In the genomic region with DNA sequence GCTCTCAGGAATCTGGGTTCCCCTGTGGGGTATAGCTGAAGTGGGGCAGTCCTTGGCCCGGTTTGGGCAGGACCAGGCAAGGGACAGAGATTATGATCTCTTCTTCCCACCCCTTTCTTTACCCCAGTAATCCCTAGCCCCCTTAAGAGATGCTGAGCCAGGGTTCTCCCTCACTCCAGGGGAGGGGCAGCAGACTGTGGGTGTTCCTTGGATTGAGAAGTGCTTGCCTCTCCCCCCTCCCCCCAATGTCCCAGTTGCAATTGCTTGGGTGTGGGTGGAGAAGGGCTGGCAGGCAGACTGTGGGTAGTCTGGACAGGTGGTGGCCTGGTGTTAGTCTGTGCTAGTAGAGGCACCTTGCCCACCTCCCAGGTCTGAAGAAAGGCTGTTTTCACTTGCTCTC, we compare ENCODE assay signal across 8 mouse cellular contexts. TPM values are rescaled to one million over a fixed set of nuclear protein-coding genes. Genes with fewer than 3 reads are reported as not detected.
DNase-seq lines count a peak whose midpoint lies in the region; ATAC-seq lines count a peak whose summit lies in the region.
"Had no signal": no experiment of that assay in that cellular context is flagged by ENCODE, and none has a peak within 500 bp of the region (broad histone marks: within the 10 kb centered on the region; RNA-seq: fewer than 3 reads in every experiment).

No protein-coding gene starts in this region.

- H3K9ac ChIP-seq in lung, embryonic 15.5 days, result no peak overlapping the region
- 0 out of 2 replicates have a peak overlapping the region, but pooled peaks have one; percentile 90 for H3K9ac ChIP-seq in embryonic facial prominence, embryonic 14.5 days (ENCODE audit: low read depth, low read length)
- peak overlapping the region; percentile 88; the same call in 1 of the 2 replicates for H3K9ac ChIP-seq in kidney, embryonic 14.5 days (ENCODE audit: low read depth, low read length)
- peak overlapping the region; percentile 96; the same call in 1 of the 2 replicates for H3K9ac ChIP-seq in midbrain, embryonic 16.5 days (ENCODE audit: low read depth, low read length)

- H3K4me1 ChIP-seq in lung, embryonic 15.5 days, result peaks cover 14% of the 10 kb centered on the region
- peaks cover 5% of the 10 kb centered on the region for H3K4me1 ChIP-seq in embryonic facial prominence, embryonic 14.5 days (ENCODE audit: control insufficient read depth, insufficient read depth, low read length)
- peaks cover 10% of the 10 kb centered on the region; the same call in 1 of the 2 replicates for H3K4me1 ChIP-seq in kidney, embryonic 14.5 days (ENCODE audit: control insufficient read depth, insufficient read depth, low read length)
- peaks cover 16% of the 10 kb centered on the region for H3K4me1 ChIP-seq in midbrain, embryonic 16.5 days (ENCODE audit: control insufficient read depth, insufficient read depth, low read length)

- H3K36me3 ChIP-seq in lung, embryonic 15.5 days, result peaks cover 48% of the 10 kb centered on the region
- peaks cover 45% of the 10 kb centered on the region for H3K36me3 ChIP-seq in embryonic facial prominence, embryonic 14.5 days (ENCODE audit: control insufficient read depth, insufficient read depth, low read length)
- peaks cover 41% of the 10 kb centered on the region for H3K36me3 ChIP-seq in kidney, embryonic 14.5 days (ENCODE audit: control insufficient read depth, insufficient read depth, low read length)
- H3K36me3 ChIP-seq in midbrain, embryonic 16.5 days (ENCODE audit: control insufficient read depth, insufficient read depth, low read length), result peaks cover 40% of the 10 kb centered on the region

- H3K27ac ChIP-seq in lung, embryonic 15.5 days, result no peak overlapping the region
- no peak overlapping the region for H3K27ac ChIP-seq in embryonic facial prominence, embryonic 14.5 days (replicated peaks; ENCODE audit: low read depth, low read length)
- H3K27ac ChIP-seq in kidney, embryonic 14.5 days (ENCODE audit: low read depth, low read length), result no peak overlapping the region
- no peak overlapping the region for H3K27ac ChIP-seq in midbrain, embryonic 16.5 days (ENCODE audit: low read length)

- peak overlapping the region; percentile 80 for H3K4me2 ChIP-seq in lung, embryonic 15.5 days
- H3K4me2 ChIP-seq in embryonic facial prominence, embryonic 14.5 days (ENCODE audit: low read depth, low read length), result peak overlapping the region; percentile 84
- H3K4me2 ChIP-seq in kidney, embryonic 14.5 days (replicated peaks; ENCODE audit: low read depth, low read length), result peak overlapping the region; percentile 75
- peak overlapping the region; percentile 90 for H3K4me2 ChIP-seq in midbrain, embryonic 16.5 days (ENCODE audit: low read length)

- WGBS in lung, embryonic 15.5 days, result 45% methylated on average over 1 of the region's 1 CpGs
- WGBS in embryonic facial prominence, embryonic 14.5 days, result 71% methylated on average over 1 of the region's 1 CpGs
- WGBS in kidney, embryonic 14.5 days, result 40% methylated on average over 1 of the region's 1 CpGs
- 36% methylated on average over 1 of the region's 1 CpGs for WGBS in midbrain, embryonic 16.5 days

- ATAC-seq in lung, embryonic 15.5 days (ENCODE audit: borderline replicate concordance, extremely low read depth, low FRiP score, low TSS enrichment), result no peak
- no peak for ATAC-seq in embryonic facial prominence, embryonic 14.5 days (ENCODE audit: low read depth)
- no peak for ATAC-seq in kidney, embryonic 14.5 days (ENCODE audit: low FRiP score, low TSS enrichment)
- no peak for ATAC-seq in midbrain, embryonic 16.5 days

- H3K9me3 ChIP-seq in lung, embryonic 15.5 days, result peaks cover 20% of the 10 kb centered on the region
- H3K9me3 ChIP-seq in embryonic facial prominence, embryonic 14.5 days (ENCODE audit: control insufficient read depth, low read length), result peaks cover 26% of the 10 kb centered on the region
- H3K9me3 ChIP-seq in kidney, embryonic 14.5 days (ENCODE audit: control insufficient read depth, low read length), result peaks cover 23% of the 10 kb centered on the region
- peaks cover 22% of the 10 kb centered on the region; the same call in 1 of the 2 replicates for H3K9me3 ChIP-seq in midbrain, embryonic 16.5 days (replicated peaks; ENCODE audit: control insufficient read depth, low read length, poor library complexity, severe bottlenecking)

- H3K4me3 ChIP-seq in lung, embryonic 15.5 days, result peak overlapping the region; percentile 92
- peak overlapping the region; percentile 88; the same call in 1 of the 2 replicates for H3K4me3 ChIP-seq in embryonic facial prominence, embryonic 14.5 days (ENCODE audit: low read depth, low read length)
- H3K4me3 ChIP-seq in kidney, embryonic 14.5 days (ENCODE audit: low read length), result peak overlapping the region; percentile 91
- H3K4me3 ChIP-seq in midbrain, embryonic 16.5 days (ENCODE audit: low read depth, low read length), result peak overlapping the region; percentile 87

- H3K27me3 ChIP-seq in lung, embryonic 15.5 days, result no peaks in the 10 kb centered on the region
- H3K27me3 ChIP-seq in embryonic facial prominence, embryonic 14.5 days (replicated peaks; ENCODE audit: control insufficient read depth, insufficient read depth, low read length), result no peaks in the 10 kb centered on the region
- H3K27me3 ChIP-seq in kidney, embryonic 14.5 days (ENCODE audit: control insufficient read depth, insufficient read depth, low read length), result no peaks in the 10 kb centered on the region
- no peaks in the 10 kb centered on the region for H3K27me3 ChIP-seq in midbrain, embryonic 16.5 days (ENCODE audit: control insufficient read depth, insufficient read depth, low read depth, low read length)

- no peak for DNase-seq in lung, postnatal 14 days
- no peak for DNase-seq in embryonic facial prominence, embryonic 14.5 days (ENCODE audit: low spot score)
- DNase-seq in thymus, postnatal 0 days (ENCODE audit: low spot score), result no peak
- no peak for DNase-seq in adrenal gland, postnatal 10 days

RNA-seq across cellular contexts. Expression of a gene that starts 1.5 kb away (rescaled TPM):
- polyA plus RNA-seq in lung, embryonic 15.5 days (2015; fragmentation: Nextera tagmentation; extraction: Ambion mirVana), result not detected in 2 replicates
- polyA plus RNA-seq in embryonic facial prominence, embryonic 14.5 days (2014; fragmentation: Nextera tagmentation; extraction: Ambion mirVana), result not detected in 2 replicates
- 0.77 TPM in 1 of 2 replicates, not detected in the other for polyA plus RNA-seq in kidney, embryonic 14.5 days (2014; fragmentation: Nextera tagmentation; extraction: Ambion mirVana)
- not detected in 2 replicates for polyA plus RNA-seq in midbrain, embryonic 16.5 days (2015; fragmentation: Nextera tagmentation; extraction: Ambion mirVana)
- not detected in 2 replicates for polyA plus RNA-seq in thymus, postnatal 0 days (2015; fragmentation: Nextera tagmentation; extraction: Ambion mirVana)
- 1 to 10 TPM in 1 of 2 experiments, not detected in 1; 1.3 TPM for total RNA-seq in adrenal gland, postnatal 10 days (2021)
- polyA plus RNA-seq: brain, embryonic 14.5 days had no signal

RNA-seq across cellular contexts. Expression of a gene that starts 1.6 kb away (rescaled TPM):
- 28.1 and 30.9 TPM in 2 replicates for polyA plus RNA-seq in lung, embryonic 15.5 days (2015; fragmentation: Nextera tagmentation; extraction: Ambion mirVana)
- polyA plus RNA-seq in embryonic facial prominence, embryonic 14.5 days (2014; fragmentation: Nextera tagmentation; extraction: Ambion mirVana), result 23.1 and 23.4 TPM in 2 replicates
- polyA plus RNA-seq in kidney, embryonic 14.5 days (2014; fragmentation: Nextera tagmentation; extraction: Ambion mirVana), result 32.6 and 47.0 TPM in 2 replicates
- 48.2 and 48.8 TPM in 2 replicates for polyA plus RNA-seq in midbrain, embryonic 16.5 days (2015; fragmentation: Nextera tagmentation; extraction: Ambion mirVana)
- polyA plus RNA-seq in thymus, postnatal 0 days (2015; fragmentation: Nextera tagmentation; extraction: Ambion mirVana), result 15.5 and 15.6 TPM in 2 replicates
- total RNA-seq in adrenal gland, postnatal 10 days (2021), result 10 to 100 TPM; 37.6 to 42.0 TPM

RNA-seq across cellular contexts. Expression of a gene that starts 5.9 kb away (rescaled TPM):
- polyA plus RNA-seq in lung, embryonic 15.5 days (2015; fragmentation: Nextera tagmentation; extraction: Ambion mirVana), result not detected in 2 replicates
- not detected in 2 replicates for polyA plus RNA-seq in embryonic facial prominence, embryonic 14.5 days (2014; fragmentation: Nextera tagmentation; extraction: Ambion mirVana)
- polyA plus RNA-seq in kidney, embryonic 14.5 days (2014; fragmentation: Nextera tagmentation; extraction: Ambion mirVana), result not detected in 2 replicates
- not detected in 2 replicates for polyA plus RNA-seq in midbrain, embryonic 16.5 days (2015; fragmentation: Nextera tagmentation; extraction: Ambion mirVana)
- 0.48 TPM in 1 of 2 replicates, not detected in the other for polyA plus RNA-seq in thymus, postnatal 0 days (2015; fragmentation: Nextera tagmentation; extraction: Ambion mirVana)
- not detected for total RNA-seq in adrenal gland, postnatal 10 days (2021)
- polyA plus RNA-seq: brain, embryonic 14.5 days had no signal

RNA-seq across cellular contexts. Expression of a gene that starts 6.6 kb away (rescaled TPM):
- polyA plus RNA-seq in lung, embryonic 15.5 days (2015; fragmentation: Nextera tagmentation; extraction: Ambion mirVana), result 5.5 and 8.3 TPM in 2 replicates
- polyA plus RNA-seq in embryonic facial prominence, embryonic 14.5 days (2014; fragmentation: Nextera tagmentation; extraction: Ambion mirVana), result 5.9 and 6.1 TPM in 2 replicates
- polyA plus RNA-seq in kidney, embryonic 14.5 days (2014; fragmentation: Nextera tagmentation; extraction: Ambion mirVana), result 5.7 and 6.6 TPM in 2 replicates
- 14.1 and 16.7 TPM in 2 replicates for polyA plus RNA-seq in midbrain, embryonic 16.5 days (2015; fragmentation: Nextera tagmentation; extraction: Ambion mirVana)
- polyA plus RNA-seq in thymus, postnatal 0 days (2015; fragmentation: Nextera tagmentation; extraction: Ambion mirVana), result 6.8 and 6.9 TPM in 2 replicates
- 1 to 10 TPM; 6.1 to 6.2 TPM for total RNA-seq in adrenal gland, postnatal 10 days (2021)

RNA-seq across cellular contexts. Expression of a gene that starts 22.7 kb away (rescaled TPM):
- 76.6 and 84.0 TPM in 2 replicates for polyA plus RNA-seq in lung, embryonic 15.5 days (2015; fragmentation: Nextera tagmentation; extraction: Ambion mirVana)
- polyA plus RNA-seq in embryonic facial prominence, embryonic 14.5 days (2014; fragmentation: Nextera tagmentation; extraction: Ambion mirVana), result 21.9 and 29.1 TPM in 2 replicates
- 44.2 and 59.0 TPM in 2 replicates for polyA plus RNA-seq in kidney, embryonic 14.5 days (2014; fragmentation: Nextera tagmentation; extraction: Ambion mirVana)
- 5.3 and 5.7 TPM in 2 replicates for polyA plus RNA-seq in midbrain, embryonic 16.5 days (2015; fragmentation: Nextera tagmentation; extraction: Ambion mirVana)
- polyA plus RNA-seq in thymus, postnatal 0 days (2015; fragmentation: Nextera tagmentation; extraction: Ambion mirVana), result 14.9 and 18.0 TPM in 2 replicates
- total RNA-seq in adrenal gland, postnatal 10 days (2021), result 100 to 1,000 TPM; 198 to 328 TPM
